ENCODE assay signal across 33 mouse cellular contexts in genomic region chr19:61257733-61258132, GRCm38 (mm10). TPM values are rescaled to one million over a fixed set of nuclear protein-coding genes. Genes with fewer than 3 reads are reported as not detected.
"Had no signal": no experiment of that assay in that cellular context is flagged by ENCODE, and none has a peak within 500 bp of the region (broad histone marks: within the 10 kb centered on the region; RNA-seq: fewer than 3 reads in every experiment).

No protein-coding gene starts in this region.

- DNase-seq: kidney, adult 18-20 months; kidney, adult 9 months; kidney, postnatal 14 days; kidney, postnatal 4 days; left cerebral cortex, postnatal 4 days; lung, adult 18-20 months; lung, postnatal 10 days; lung, postnatal 4 days; midbrain, embryonic 14.5 days; retina, postnatal 1 day; thymus, adult 18-20 months; thymus, postnatal 14 days; thymus, postnatal 4 days had no signal

- H3K36me3 ChIP-seq: limb, embryonic 12.5 days; limb, embryonic 15.5 days; lung, embryonic 15.5 days; neural tube, embryonic 12.5 days had no signal

- H3K27ac ChIP-seq: limb, embryonic 12.5 days; limb, embryonic 15.5 days; liver, embryonic 14.5 days; lung, embryonic 15.5 days; neural tube, embryonic 12.5 days had no signal

- H3K9me3 ChIP-seq: limb, embryonic 12.5 days; limb, embryonic 15.5 days; lung, embryonic 15.5 days; neural tube, embryonic 12.5 days had no signal

- H3K4me3 ChIP-seq: limb, embryonic 12.5 days; limb, embryonic 15.5 days; lung, embryonic 15.5 days; neural tube, embryonic 12.5 days had no signal

- H3K9ac ChIP-seq: limb, embryonic 12.5 days; limb, embryonic 15.5 days; liver, embryonic 14.5 days; lung, embryonic 15.5 days; neural tube, embryonic 12.5 days had no signal

- H3K4me2 ChIP-seq: limb, embryonic 12.5 days; limb, embryonic 15.5 days; liver, embryonic 11.5 days; lung, embryonic 15.5 days; midbrain, embryonic 11.5 days; neural tube, embryonic 12.5 days had no signal

- H3K4me1 ChIP-seq: limb, embryonic 12.5 days; limb, embryonic 15.5 days; lung, embryonic 15.5 days; neural tube, embryonic 12.5 days had no signal

- H3K27me3 ChIP-seq: limb, embryonic 12.5 days; limb, embryonic 15.5 days; lung, embryonic 15.5 days; neural tube, embryonic 12.5 days had no signal

RNA-seq across cellular contexts. Expression of gene Gm21060, which starts 39.1 kb away (rescaled TPM):
- total RNA-seq: layer of hippocampus, adult 18-20 months; layer of hippocampus, postnatal 14 days; left cerebral cortex, adult 8-10 months; left cerebral cortex, postnatal 14 days; left cerebral cortex, postnatal 4 days; megakaryocyte progenitor cell, adult 5-6 weeks; megakaryocyte-erythroid progenitor cell, adult 5-6 weeks; midbrain, postnatal 0 days; neutrophil, adult 5-6 weeks had no signal
- polyA plus RNA-seq: kidney, embryonic 16.5 days; limb, embryonic 12.5 days; limb, embryonic 15.5 days; liver, embryonic 11.5 days; liver, embryonic 14.5 days; lung, embryonic 15.5 days; midbrain, embryonic 11.5 days; midbrain, embryonic 14.5 days; midbrain, postnatal 0 days; neural tube, embryonic 12.5 days; small intestine, adult 2 months; spleen, adult 2 months; stomach, embryonic 16.5 days; testis, adult 2 months had no signal
